8 mouse cellular contexts compared by ENCODE assay signal in genomic region chr7:128246496-128247391, GRCm38 (mm10). TPM values are rescaled to one million over a fixed set of nuclear protein-coding genes. Genes with fewer than 3 reads are reported as not detected.
DNase-seq lines count a peak whose midpoint lies in the region; ATAC-seq lines count a peak whose summit lies in the region.

TSS of gene Tgfb1i1 (plus strand) at chr7:128246812.

- peaks cover 42% of the 10 kb centered on the region for H3K4me1 ChIP-seq in heart, embryonic 12.5 days (replicated peaks)
- H3K4me1 ChIP-seq in lung, embryonic 15.5 days, result peaks cover 38% of the 10 kb centered on the region

- no peaks in the 10 kb centered on the region for H3K9me3 ChIP-seq in heart, embryonic 12.5 days (replicated peaks)
- H3K9me3 ChIP-seq in lung, embryonic 15.5 days, result no peaks in the 10 kb centered on the region

- DNase-seq in MN1 (ENCODE audit: low spot score), result peak; percentile 45
- DNase-seq in brain, embryonic 18.5 days (ENCODE audit: low read depth, low spot score), result peak; percentile 26
- DNase-seq in fibroblast of lung, adult 2 months (ENCODE audit: low read depth), result peak; percentile 44
- DNase-seq in large intestine, adult 2 months (ENCODE audit: low read depth, low spot score), result no peak
- peak; percentile 53 for DNase-seq in retina, embryonic 14.5 days (ENCODE audit: low spot score)
- no peak for DNase-seq in spleen, postnatal 10 days (ENCODE audit: low spot score in 2 of 2)

- ATAC-seq in heart, embryonic 12.5 days (ENCODE audit: insufficient number of reproducible peaks, low FRiP score), result peak; percentile 86
- peak; percentile 93 for ATAC-seq in lung, embryonic 15.5 days (ENCODE audit: borderline replicate concordance, extremely low read depth, low FRiP score, low TSS enrichment)

- H3K9ac ChIP-seq in heart, embryonic 12.5 days, result peak within 1 kb of the TSS; percentile 90
- peak within 1 kb of the TSS; percentile 59 for H3K9ac ChIP-seq in lung, embryonic 15.5 days

- H3K27me3 ChIP-seq in heart, embryonic 12.5 days (replicated peaks), result no peaks in the 10 kb centered on the region
- no peaks in the 10 kb centered on the region for H3K27me3 ChIP-seq in lung, embryonic 15.5 days

- H3K27ac ChIP-seq in heart, embryonic 12.5 days (ENCODE audit: poor library complexity, severe bottlenecking), result peak within 1 kb of the TSS; percentile 97
- peak within 1 kb of the TSS; percentile 96 for H3K27ac ChIP-seq in lung, embryonic 15.5 days

- 1% methylated on average over 26 of the region's 30 CpGs for WGBS in heart, embryonic 12.5 days
- WGBS in large intestine, adult 2 months, result 7% methylated on average over 30 of the region's 30 CpGs
- WGBS in lung, embryonic 15.5 days, result 4% methylated on average over 23 of the region's 30 CpGs

- H3K4me3 ChIP-seq in heart, embryonic 12.5 days, result peak within 1 kb of the TSS; percentile 76
- H3K4me3 ChIP-seq in lung, embryonic 15.5 days, result peak within 1 kb of the TSS; percentile 48

- peak within 1 kb of the TSS; percentile 85 for H3K4me2 ChIP-seq in heart, embryonic 12.5 days
- peak within 1 kb of the TSS; percentile 65 for H3K4me2 ChIP-seq in lung, embryonic 15.5 days

- H3K36me3 ChIP-seq in heart, embryonic 12.5 days, result peaks cover 66% of the 10 kb centered on the region
- H3K36me3 ChIP-seq in lung, embryonic 15.5 days, result peaks cover 45% of the 10 kb centered on the region

RNA-seq across cellular contexts. Expression of gene Tgfb1i1, which starts in this region (rescaled TPM):
- 198 and 202 TPM in 2 replicates for polyA plus RNA-seq in heart, embryonic 12.5 days (2016; fragmentation: Nextera tagmentation; extraction: Ambion mirVana)
- polyA plus RNA-seq in large intestine, adult 2 months (2012; rRNA removed), result 53.7 and 57.1 TPM in 2 replicates
- 173 and 178 TPM in 2 replicates for polyA plus RNA-seq in lung, embryonic 15.5 days (2015; fragmentation: Nextera tagmentation; extraction: Ambion mirVana)

Comparison
In these comparisons a context has a peak if more than half of its experiments do, and no peak if none do; other contexts are left out.
1. DNase-seq: peak in MN1 (single experiment), brain, embryonic 18.5 days (single experiment), fibroblast of lung, adult 2 months (single experiment) and retina, embryonic 14.5 days (single experiment); none in large intestine, adult 2 months (single experiment) and spleen, postnatal 10 days (0 of 2).